Mouse (Mus musculus) CH12.LX (cell line): ENCODE measurements around the gene 2310039H08Rik. TPM values are rescaled to one million over a fixed set of nuclear protein-coding genes. Genes with fewer than 3 reads are reported as not detected.

ENCODE experiments used
- DNase-seq: peaks from one replicate; pipeline ENCODE4 v3.0.0-alpha.2; 2013; ENCODE audit errors: extremely low read depth
- H3K27ac ChIP-seq: 2 replicates; pipeline ENCODE4 v1.5.1; 2012; ENCODE audit warnings: low read depth, mild to moderate bottlenecking, control low read depth, moderate library complexity; ENCODE audit not compliant: insufficient read depth
- H3K27me3 ChIP-seq: replicated peaks from 2 replicates; pipeline ENCODE3; 2012; ENCODE audit warnings: inconsistent platforms
- H3K36me3 ChIP-seq, 2 experiments: replicated peaks in 1 of 2; 2 replicates each; pipeline versions ENCODE3 to v1.6.1; 2012; ENCODE audit warnings: inconsistent platforms in 1 of 2, low read length in 1 of 2, mild to moderate bottlenecking in 1 of 2, mixed read lengths in 1 of 2, moderate library complexity in 1 of 2; ENCODE audit not compliant: control insufficient read depth in 1 of 2, insufficient read depth in 1 of 2
- H3K4me1 ChIP-seq, 2 experiments: 2 replicates each; pipeline ENCODE4 v1.6.1; 2012; ENCODE audit warnings: inconsistent platforms in 1 of 2, moderate library complexity in 1 of 2; ENCODE audit not compliant: insufficient read depth in 2 of 2, control insufficient read depth in 1 of 2
- H3K4me2 ChIP-seq: 2 replicates; pipeline ENCODE4 v1.6.1; 2012; ENCODE audit warnings: low read depth, mild to moderate bottlenecking, control low read depth; ENCODE audit not compliant: poor library complexity, insufficient read depth, severe bottlenecking
- H3K4me3 ChIP-seq, 3 experiments: fragments of 150-350 bp in 1 of 3; sonication (generic) in 1 of 3; replicated peaks in 1 of 3; 2 replicates each; pipeline versions ENCODE3 to v1.5.1; 2011 to 2012; ENCODE audit warnings: low read depth in 2 of 3, low read length in 2 of 3, mild to moderate bottlenecking in 2 of 3, moderate library complexity in 2 of 3, control low read depth in 1 of 3, improper control_type of control experiment in 1 of 3, inconsistent platforms in 1 of 3, mixed read lengths in 1 of 3; ENCODE audit not compliant: poor library complexity in 1 of 3
- H3K79me2 ChIP-seq: replicated peaks from 2 replicates; pipeline ENCODE4 v1.6.1; 2012; ENCODE audit warnings: mild to moderate bottlenecking, moderate library complexity; ENCODE audit not compliant: control insufficient read depth, poor library complexity, insufficient read depth, severe bottlenecking; ENCODE audit errors: extremely low read depth
- H3K9ac ChIP-seq: 2 replicates; pipeline ENCODE4 v1.6.1; 2012; ENCODE audit warnings: low read depth, mild to moderate bottlenecking, control low read depth, moderate library complexity; ENCODE audit not compliant: insufficient read depth
- H3K9me3 ChIP-seq: replicated peaks from 2 replicates; pipeline ENCODE3; 2012; ENCODE audit warnings: low read length, inconsistent platforms, mixed read lengths
- CHD1 ChIP-seq: IDR thresholded peaks from 2 replicates; pipeline ENCODE4 v1.6.1; 2012; ENCODE audit warnings: low read depth, low read length, improper control_type of control experiment, inconsistent platforms
- CHD2 ChIP-seq: IDR thresholded peaks from 2 replicates; pipeline ENCODE4 v1.6.1; 2011; ENCODE audit warnings: low read length, improper control_type of control experiment
- CTCF ChIP-seq, 2 experiments: IDR thresholded peaks in 1 of 2; conservative IDR thresholded peaks in 1 of 2; 2 replicates each; pipeline ENCODE4 v1.5.1; 2011 to 2012; ENCODE audit warnings: low read depth in 2 of 2, low read length in 2 of 2, improper control_type of control experiment in 1 of 2, inconsistent platforms in 1 of 2, mild to moderate bottlenecking in 1 of 2, moderate library complexity in 1 of 2
- EP300 ChIP-seq: IDR thresholded peaks from 2 replicates; pipeline ENCODE4 v1.6.1; 2011; ENCODE audit warnings: low read length, improper control_type of control experiment
- ETS1 ChIP-seq: conservative IDR thresholded peaks from 2 replicates; pipeline ENCODE4 v1.6.1; 2012; ENCODE audit warnings: low read depth, mild to moderate bottlenecking, inconsistent platforms, low read length, improper control_type of control experiment, moderate library complexity
- GABPA ChIP-seq: IDR thresholded peaks from 2 replicates; pipeline ENCODE4 v1.6.1; 2012; ENCODE audit warnings: low read depth, low read length, improper control_type of control experiment, inconsistent platforms; ENCODE audit not compliant: insufficient replicate concordance
- HCFC1 ChIP-seq: IDR thresholded peaks from 2 replicates; pipeline ENCODE4 v1.6.1; 2012; ENCODE audit warnings: low read depth, mild to moderate bottlenecking, inconsistent platforms, low read length, improper control_type of control experiment
- JUN ChIP-seq: IDR thresholded peaks from 2 replicates; pipeline ENCODE4 v1.6.1; 2011; ENCODE audit warnings: low read depth, mild to moderate bottlenecking, low read length, improper control_type of control experiment, moderate library complexity; ENCODE audit not compliant: insufficient read depth
- KAT2A ChIP-seq: IDR thresholded peaks from 2 replicates; pipeline ENCODE4 v1.6.1; 2012; ENCODE audit warnings: low read length, improper control_type of control experiment, inconsistent platforms; ENCODE audit not compliant: insufficient replicate concordance
- MAFK ChIP-seq: IDR thresholded peaks from 2 replicates; pipeline ENCODE4 v1.6.1; 2011; ENCODE audit warnings: low read length, improper control_type of control experiment; ENCODE audit not compliant: insufficient replicate concordance
- MAX ChIP-seq: IDR thresholded peaks from 2 replicates; pipeline ENCODE4 v1.6.1; 2011; ENCODE audit warnings: low read length, improper control_type of control experiment
- MYC ChIP-seq: IDR thresholded peaks from 2 replicates; pipeline ENCODE4 v1.6.1; 2011; ENCODE audit warnings: low read depth, mild to moderate bottlenecking, improper control_type of control experiment, low read length
- NELFE ChIP-seq: IDR thresholded peaks from 2 replicates; pipeline ENCODE4 v1.6.1; 2011; ENCODE audit warnings: low read depth, low read length, improper control_type of control experiment
- NRF1 ChIP-seq: IDR thresholded peaks from 2 replicates; pipeline ENCODE4 v1.6.1; 2014; ENCODE audit warnings: low read depth, mild to moderate bottlenecking, inconsistent platforms, low read length, improper control_type of control experiment, moderate library complexity
- PAX5 ChIP-seq: IDR thresholded peaks from 2 replicates; pipeline ENCODE4 v1.6.1; 2012; ENCODE audit warnings: low read length, inconsistent platforms, mixed read lengths
- POLR2AphosphoS2 ChIP-seq: IDR thresholded peaks from 2 replicates; pipeline ENCODE4 v1.6.1; 2011; ENCODE audit warnings: low read depth, low read length, improper control_type of control experiment
- RAD21 ChIP-seq: IDR thresholded peaks from 2 replicates; pipeline ENCODE4 v1.6.1; 2011; ENCODE audit warnings: low read depth, mild to moderate bottlenecking, low read length, improper control_type of control experiment, moderate library complexity
- SIN3A ChIP-seq: IDR thresholded peaks from 2 replicates; pipeline ENCODE4 v1.6.1; 2012; ENCODE audit warnings: low read length, improper control_type of control experiment, inconsistent platforms
- TCF12 ChIP-seq: IDR thresholded peaks from 2 replicates; pipeline ENCODE4 v1.6.1; 2014; ENCODE audit warnings: low read depth, mild to moderate bottlenecking, inconsistent platforms, low read length, improper control_type of control experiment
- USF1 ChIP-seq: IDR thresholded peaks from 2 replicates; pipeline ENCODE4 v1.6.1; 2014; ENCODE audit warnings: low read depth, mild to moderate bottlenecking, inconsistent platforms, low read length, improper control_type of control experiment
- ZKSCAN1 ChIP-seq: IDR thresholded peaks from 2 replicates; pipeline ENCODE4 v1.6.1; 2012; ENCODE audit warnings: low read depth, inconsistent platforms, low read length, improper control_type of control experiment, borderline replicate concordance
- ZMIZ1 ChIP-seq: IDR thresholded peaks from 2 replicates; pipeline ENCODE4 v1.6.1; 2012; ENCODE audit warnings: low read depth, mild to moderate bottlenecking, inconsistent platforms, low read length, improper control_type of control experiment
- dilution Hi-C: fragments of 300-500 bp; cut with MboI; formaldehyde crosslinking; loops from 2 replicates; pipeline ENCODE4 v1.14.3; 2020; ENCODE audit warnings: low sequenced_read_pairs; ENCODE audit not compliant: extremely low pct_unique_long_range_greater_than_20kb, extremely low pct_ligation_motif_present
- in situ Hi-C: fragments of 300-500 bp; cut with MboI; formaldehyde crosslinking; loops from 3 replicates; pipeline ENCODE4 v1.14.3; 2019; ENCODE audit warnings: low sequenced_read_pairs, low pct_ligation_motif_present, low pct_unique_long_range_greater_than_20kb, mixed read lengths
- polyA plus RNA-seq: library from polyadenylated mRNA; unstranded; fragments of >175 nt; gene quantifications from 2 replicates; pipeline ENCODE4 v1.2.1, GENCODE M21; 2012; ENCODE audit warnings: low read depth; ENCODE audit not compliant: insufficient read length
- total RNA-seq, 2 experiments: library from RNA; depleted of rRNA; stranded (reverse); fragments of 300-350 nt in 1 of 2; fragments of >200 nt in 1 of 2; gene quantifications; 2 replicates each; pipeline ENCODE4 v1.2.3; 2012 to 2014

The 2310039H08Rik gene
- total and polyA plus RNA-seq, 3 experiments = 33.3 to 79.3 (median 65.8) TPM

DNA sequence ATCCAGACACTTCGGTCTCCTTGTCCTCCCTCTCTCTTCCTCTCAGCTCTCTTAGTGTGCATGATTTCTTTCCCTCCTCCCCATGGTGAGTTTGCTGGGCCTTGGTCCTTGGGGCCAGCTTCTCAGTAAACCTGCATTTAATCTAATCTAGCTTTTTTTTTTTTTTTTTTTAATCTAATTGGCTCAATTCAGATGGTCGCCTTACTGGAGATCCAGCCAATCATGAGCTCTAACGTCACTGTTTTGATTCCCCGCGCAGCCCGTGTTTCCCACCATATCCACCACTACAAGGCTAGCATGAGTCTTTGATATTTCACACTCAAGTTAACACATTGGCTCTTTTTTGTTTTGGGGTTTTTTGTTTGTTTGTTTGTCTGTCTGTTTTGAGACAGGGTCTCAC lies 42.1 kb downstream of the 2310039H08Rik start:
- no peak for TF ChIP-seq KAT2A
- TF ChIP-seq PAX5 = no peak
- no peak for TF ChIP-seq MYC
- no peak for TF ChIP-seq TCF12
- TF ChIP-seq ZMIZ1 = no peak
- no peak for TF ChIP-seq EP300
- no peak for TF ChIP-seq JUN
- Histone ChIP-seq H3K79me2 (0 out of 2 replicates have a peak, but pooled peaks cover 4% of the 10 kb centered on the region), H3K4me1 (peaks cover 0 to 2% of the 10 kb centered on the region in 2 experiments; a peak in 2 of 4 replicates), H3K9ac (no peak overlapping the region), H3K9me3 (no peaks in the 10 kb centered on the region), H3K4me3 (no peak overlapping the region), H3K4me2 (no peak overlapping the region), H3K27me3 (no peaks in the 10 kb centered on the region), H3K36me3 (peaks cover 44 to 81% of the 10 kb centered on the region in 2 experiments), H3K27ac (no peak overlapping the region)
- in situ Hi-C loops = no loop called here
- dilution Hi-C loops = no loop called here
- no peak for DNase-seq

DNA sequence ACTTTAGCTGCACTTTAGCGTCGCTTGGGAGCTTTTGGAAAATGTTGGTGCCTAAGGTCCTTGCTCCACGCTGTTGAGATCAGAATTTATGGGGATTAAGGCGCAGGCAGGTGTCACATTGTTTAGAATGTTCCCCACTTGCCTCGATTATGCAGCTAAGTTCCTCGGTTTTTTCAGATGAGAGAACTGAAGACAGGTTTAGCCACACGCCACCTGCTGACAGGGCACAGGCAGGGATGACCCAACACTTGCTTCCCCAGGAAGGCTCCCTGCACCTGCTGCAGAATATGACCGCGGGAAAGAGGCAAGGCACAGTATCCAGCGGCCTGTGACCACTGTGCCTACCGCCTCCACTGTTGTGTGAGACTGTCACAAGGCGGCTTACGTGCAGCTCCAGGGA lies 43.9 kb downstream of the 2310039H08Rik start:
- Histone ChIP-seq H3K9ac (no peak overlapping the region), H3K79me2 (0 out of 2 replicates have a peak, but pooled peaks cover 4% of the 10 kb centered on the region), H3K9me3 (peaks cover 2% of the 10 kb centered on the region), H3K27me3 (no peaks in the 10 kb centered on the region), H3K4me1 (peaks cover 0 to 2% of the 10 kb centered on the region in 2 experiments; a peak in 2 of 4 replicates), H3K27ac (no peak overlapping the region), H3K36me3 (peaks cover 53 to 86% of the 10 kb centered on the region in 2 experiments), H3K4me2 (no peak overlapping the region), H3K4me3 (no peak overlapping the region)
- in situ Hi-C loops = no loop called here
- dilution Hi-C loops = no loop called here
- DNase-seq = no peak
- no peak for TF ChIP-seq CHD2
- TF ChIP-seq POLR2AphosphoS2 = no peak
- no peak for TF ChIP-seq RAD21
- no peak for TF ChIP-seq MAX
- no peak for TF ChIP-seq NELFE
- TF ChIP-seq HCFC1 = no peak
- TF ChIP-seq TCF12 = no peak
- no peak for TF ChIP-seq NRF1
- TF ChIP-seq CHD1 = no peak
- TF ChIP-seq ZKSCAN1 = no peak
- TF ChIP-seq SIN3A = no peak
- TF ChIP-seq USF1 = no peak
- TF ChIP-seq EP300 = no peak
- TF ChIP-seq GABPA = no peak
- TF ChIP-seq MAFK = no peak
- TF ChIP-seq ETS1 = no peak
- TF ChIP-seq CTCF (conservative IDR thresholded peaks at IDR 0.05 in 1 of 2, IDR thresholded peaks at IDR 0.05 in 1 of 2; ENCODE audit: low read depth in 2 of 2, low read length in 2 of 2) = no peak
